Mouse (Mus musculus) lung, embryonic 14.5 days (tissue): ENCODE data around the gene Foxred2. TPM values are rescaled to one million over a fixed set of nuclear protein-coding genes. Genes with fewer than 3 reads are reported as not detected.
A peak's percentile ranks its signal among the peaks of the same experiment; 100 is the strongest.

ENCODE experiments used
- ATAC-seq: fragments of 200-750 bp; cut with Nextera tagmentation; 2 replicates; pipeline ENCODE4 v1.8.0; 2017; ENCODE audit warnings: mild to moderate bottlenecking, moderate TSS enrichment, moderate library complexity; ENCODE audit not compliant: insufficient read depth
- DNase-seq: peaks from one replicate; pipeline ENCODE4 v3.0.0-alpha.2; 2015
- H3K27ac ChIP-seq: fragments of 300-500 bp; sonication (generic); 2 replicates; pipeline ENCODE4 v1.5.1; 2014; ENCODE audit warnings: low read depth, mild to moderate bottlenecking, moderate library complexity
- H3K27me3 ChIP-seq: fragments of 300-500 bp; sonication (generic); 2 replicates; pipeline ENCODE4 v1.6.1; 2014; ENCODE audit warnings: low read length, control low read depth; ENCODE audit not compliant: insufficient read depth
- H3K36me3 ChIP-seq: fragments of 300-500 bp; sonication (generic); 2 replicates; pipeline ENCODE4 v1.6.1; 2014; ENCODE audit warnings: control low read depth; ENCODE audit not compliant: insufficient read depth
- H3K4me1 ChIP-seq: fragments of 300-500 bp; sonication (generic); 2 replicates; pipeline ENCODE4 v1.6.1; 2014; ENCODE audit warnings: antibody characterized with exemption, control low read depth; ENCODE audit not compliant: insufficient read depth
- H3K4me2 ChIP-seq: fragments of 300-500 bp; sonication (generic); 2 replicates; pipeline ENCODE4 v1.6.1; 2014; ENCODE audit warnings: mild to moderate bottlenecking
- H3K4me3 ChIP-seq: fragments of 300-500 bp; sonication (generic); 2 replicates; pipeline ENCODE4 v1.5.1; 2014; ENCODE audit warnings: low read depth, low read length
- H3K9ac ChIP-seq: fragments of 300-500 bp; sonication (generic); 2 replicates; pipeline ENCODE4 v1.6.1; 2014
- H3K9me3 ChIP-seq: fragments of 300-500 bp; sonication (generic); 2 replicates; pipeline ENCODE4 v1.6.1; 2016; ENCODE audit warnings: low read depth, low read length, control low read depth
- CTCF ChIP-seq: IDR thresholded peaks from 2 replicates; pipeline ENCODE4 v1.5.1; 2016; ENCODE audit warnings: antibody characterized with exemption, low read depth
- WGBS: fragments of 180-500 bp; shearing (Covaris S2); extraction: QIAGEN DNeasy Blood & Tissue Kit; methylation state at CpG from one replicate; pipeline ENCODE4 v1.1.7; 2014; 5-methylcytosine and 5-hydroxymethylcytosine counted together
- polyA plus RNA-seq: library from polyadenylated mRNA; unstranded; fragments of >200 nt; fragmentation: Nextera tagmentation; extraction: Ambion mirVana; gene quantifications from 2 replicates; pipeline ENCODE4 v1.2.1, GENCODE M21; 2014

Foxred2 gene
- polyA plus RNA-seq, 1 experiment from 2014 or later, result 5.4 TPM

DNA sequence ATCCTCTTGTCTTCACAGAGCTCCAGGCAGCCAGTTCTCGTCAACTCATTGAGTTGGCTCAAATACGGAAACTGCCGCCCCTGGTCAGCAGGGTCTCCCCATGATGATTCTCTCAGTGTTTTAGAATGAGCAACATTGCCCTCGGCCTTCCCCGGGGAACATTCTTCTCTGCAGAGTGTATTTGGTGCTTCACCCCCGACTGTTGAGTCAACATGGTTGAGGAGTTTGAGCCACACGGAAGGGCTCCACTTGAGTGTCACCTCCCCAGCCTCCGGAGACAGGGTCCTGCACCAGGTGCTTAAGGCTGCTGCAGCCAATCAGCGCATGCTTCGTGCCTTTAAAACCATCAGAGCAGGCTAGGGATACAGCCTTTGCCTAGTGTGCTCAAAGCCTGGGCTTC lies 63.2 kb downstream of the Foxred2 start:
- DNase-seq (peak; percentile 39), ATAC-seq (peak; percentile 75; the same call in 1 of the 2 replicates)
- Histone ChIP-seq H3K27ac (peak overlapping the region; percentile 60; the same call in 1 of the 2 replicates), H3K27me3 (no peaks in the 10 kb centered on the region), H3K9ac (no peak overlapping the region), H3K4me2 (no peak overlapping the region), H3K9me3 (no peaks in the 10 kb centered on the region), H3K36me3 (no peaks in the 10 kb centered on the region), H3K4me1 (no peaks in the 10 kb centered on the region), H3K4me3 (no peak overlapping the region)
- TF ChIP-seq CTCF, result no peak
- WGBS, result 40% methylated on average over 10 of the region's 10 CpGs

DNA sequence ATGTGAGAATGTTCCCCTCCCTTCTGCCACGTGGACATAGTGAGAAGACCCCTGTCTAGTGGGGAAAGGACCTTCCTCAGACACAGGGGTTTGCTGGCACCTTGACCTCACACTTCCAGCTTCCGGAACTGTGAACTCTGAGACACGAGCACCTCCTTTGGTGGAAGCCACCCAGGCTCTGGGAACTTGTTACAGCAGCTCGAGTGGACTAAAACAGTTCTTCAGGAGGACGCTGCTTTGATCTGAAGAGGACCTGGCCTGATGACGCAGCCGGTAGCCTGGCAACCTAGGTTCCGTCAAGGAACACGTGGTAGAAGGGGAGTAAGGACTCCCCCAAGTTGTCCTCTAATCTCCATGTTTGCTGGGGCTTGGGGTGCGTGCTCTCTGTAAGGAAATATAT lies 64.1 kb downstream of the Foxred2 start:
- DNase-seq (no peak), ATAC-seq (no peak)
- peak overlapping the region; percentile 48; the same call in 1 of the 2 replicates for H3K27ac ChIP-seq

DNA sequence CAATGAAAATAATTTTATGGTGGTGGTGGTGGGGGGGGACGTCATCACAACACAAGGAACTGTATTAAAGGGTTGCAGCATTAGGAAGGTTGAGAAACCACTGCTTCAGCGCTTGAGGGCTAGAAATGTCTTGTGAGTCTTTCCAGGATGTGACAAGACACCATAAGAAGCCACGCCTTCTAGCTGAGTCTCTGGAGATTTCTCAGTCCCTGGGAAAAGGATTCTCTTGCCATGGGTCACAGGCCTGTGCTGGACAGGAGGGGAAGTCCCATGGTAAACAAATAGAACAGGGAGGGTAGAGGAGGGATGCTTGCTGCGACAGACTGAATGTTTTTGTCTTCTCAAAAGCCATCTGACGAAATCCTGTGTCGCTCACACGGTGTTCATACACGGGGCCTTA lies 64.8 kb downstream of the Foxred2 start:
- peak; percentile 65 for DNase-seq
- Histone ChIP-seq H3K27ac (no peak overlapping the region), H3K27me3 (no peaks in the 10 kb centered on the region), H3K36me3 (no peaks in the 10 kb centered on the region), H3K4me1 (no peaks in the 10 kb centered on the region), H3K4me3 (no peak overlapping the region), H3K4me2 (no peak overlapping the region), H3K9me3 (no peaks in the 10 kb centered on the region), H3K9ac (no peak overlapping the region)
- WGBS, result 59% methylated on average over 8 of the region's 8 CpGs
- peak; percentile 35; the same call in 1 of the 2 replicates for ATAC-seq
- no peak for TF ChIP-seq CTCF

More for the DNA sequence above, 64.1 kb downstream of the Foxred2 start:
- 65% methylated on average over 10 of the region's 10 CpGs for WGBS
- TF ChIP-seq CTCF, result no peak
- no peaks in the 10 kb centered on the region for H3K27me3 ChIP-seq
- no peak overlapping the region for H3K9ac ChIP-seq
- no peaks in the 10 kb centered on the region for H3K36me3 ChIP-seq
- H3K4me3 ChIP-seq, result no peak overlapping the region
- H3K4me1 ChIP-seq, result no peaks in the 10 kb centered on the region
- H3K4me2 ChIP-seq, result no peak overlapping the region
- H3K9me3 ChIP-seq, result no peaks in the 10 kb centered on the region

Other genes starting within 250 kb of the Foxred2 start
- gene Apol9b, start 227.7 kb downstream of the Foxred2 start, polyA plus RNA-seq, result not detected in 2 replicates
- not detected in 2 replicates for gene Apol8, start 199.7 kb downstream of the Foxred2 start, polyA plus RNA-seq
- 86.6 and 87.5 TPM in 2 replicates for gene Myh9, start 114.5 kb downstream of the Foxred2 start, polyA plus RNA-seq
- 209 and 227 TPM in 2 replicates for gene Txn2, start 27.7 kb downstream of the Foxred2 start, polyA plus RNA-seq
- 212 and 239 TPM in 2 replicates for gene Eif3d, start 14.1 kb upstream of the Foxred2 start, polyA plus RNA-seq
- gene Cacng2, start 163.3 kb upstream of the Foxred2 start, polyA plus RNA-seq, result not detected in 2 replicates
- gene Ift27, start 217.4 kb upstream of the Foxred2 start, polyA plus RNA-seq, result 95.0 and 99.3 TPM in 2 replicates
- gene Pvalb, start 249.7 kb upstream of the Foxred2 start, polyA plus RNA-seq, result 0.20 TPM in 1 of 2 replicates, not detected in the other